Mouse (Mus musculus): ENCODE data around the gene Ankrd13c. TPM values are rescaled to one million over a fixed set of nuclear protein-coding genes. Genes with fewer than 3 reads are reported as not detected.

The Ankrd13c gene
- total RNA-seq, 1 experiment from 2014 or later: 78.0 TPM

DNA sequence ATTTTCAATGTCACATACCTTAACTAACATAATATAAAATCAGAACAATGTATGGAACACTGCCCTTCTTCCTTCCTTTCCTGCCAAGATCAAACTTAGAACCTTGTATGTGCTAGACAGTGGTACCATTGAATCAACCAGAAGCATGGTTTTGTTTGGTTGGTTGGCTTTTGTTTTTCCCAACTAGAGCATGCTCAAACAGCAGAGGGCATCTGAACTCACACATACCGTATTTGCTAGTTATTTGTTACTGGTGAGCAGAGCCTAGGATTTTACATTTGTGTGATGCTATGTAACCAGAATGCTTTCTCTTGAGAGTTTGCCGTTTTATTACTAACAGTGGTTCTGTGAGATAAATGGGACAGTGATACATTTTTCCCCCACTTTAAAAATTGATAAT lies 102.5 kb downstream of the Ankrd13c start:
- no peak for ATAC-seq (ENCODE audit: extremely low read depth, insufficient number of reproducible peaks, low FRiP score, poor library complexity, severe bottlenecking)

Other genes with a start within 250 kb of the Ankrd13c start
- gene Cth, start 22.2 kb upstream of the Ankrd13c start, total RNA-seq (2017): 0.98 TPM in 1 of 2 replicates, not detected in the other
- 339 and 378 TPM in 2 replicates for gene Srsf11, start 89.4 kb downstream of the Ankrd13c start, total RNA-seq (2017)
- 15.0 and 23.8 TPM in 2 replicates for gene Lrrc40, start 89.4 kb downstream of the Ankrd13c start, total RNA-seq (2017)

Data from neutrophil, adult 5-6 weeks (primary cell).